Mouse (Mus musculus): ENCODE data around the gene Vac14.
A peak's percentile ranks its signal among the peaks of the same experiment; 100 is the strongest.

Gene Vac14

GRCm38 (mm10) chr8:110618391-110619207, at the start of gene Vac14:
Gene Vac14 (plus strand): TSS chr8:110618585.
- peak; percentile 100 for DNase-seq

GRCm38 (mm10) chr8:110592641-110593040, 25.7 kb upstream of the Vac14 start:
- DNase-seq, result no peak

- no peak for DNase-seq
Observed at GRCm38 (mm10) chr8:110594164-110594563, 24.2 kb upstream of the Vac14 start.

GRCm38 (mm10) chr8:110604556-110604955, 13.8 kb upstream of the Vac14 start:
- DNase-seq, result peak; percentile 47

- no peak for DNase-seq
Observed at GRCm38 (mm10) chr8:110605401-110606015, 12.9 kb upstream of the Vac14 start.

GRCm38 (mm10) chr8:110615730-110616129, 2.7 kb upstream of the Vac14 start:
- DNase-seq, result no peak

- no peak for DNase-seq
Observed at GRCm38 (mm10) chr8:110617801-110618358, 505 bp upstream of the Vac14 start.

GRCm38 (mm10) chr8:110619208-110619574, 806 bp downstream of the Vac14 start:
- DNase-seq, result no peak

GRCm38 (mm10) chr8:110619919-110620318, 1.5 kb downstream of the Vac14 start:
- no peak for DNase-seq

- no peak for DNase-seq
Observed at GRCm38 (mm10) chr8:110626431-110626830, 8.0 kb downstream of the Vac14 start.

GRCm38 (mm10) chr8:110629245-110630063, 11.1 kb downstream of the Vac14 start:
- DNase-seq, result peak; percentile 75

GRCm38 (mm10) chr8:110630079-110630478, 11.7 kb downstream of the Vac14 start:
- DNase-seq, result no peak

GRCm38 (mm10) chr8:110630571-110631071, 12.2 kb downstream of the Vac14 start:
- peak; percentile 78 for DNase-seq

GRCm38 (mm10) chr8:110631201-110631600, 12.8 kb downstream of the Vac14 start:
- peak; percentile 47 for DNase-seq

- DNase-seq, result no peak
Observed at GRCm38 (mm10) chr8:110633814-110634213, 15.4 kb downstream of the Vac14 start.

- no peak for DNase-seq
Observed at GRCm38 (mm10) chr8:110636182-110636581, 17.8 kb downstream of the Vac14 start.

GRCm38 (mm10) chr8:110642331-110642730, 23.9 kb downstream of the Vac14 start:
- peak; percentile 37 for DNase-seq

GRCm38 (mm10) chr8:110643177-110643576, 24.8 kb downstream of the Vac14 start:
- peak; percentile 61 for DNase-seq

- no peak for DNase-seq
Observed at GRCm38 (mm10) chr8:110644422-110644821, 26.0 kb downstream of the Vac14 start.

- no peak for DNase-seq
Observed at GRCm38 (mm10) chr8:110644901-110645300, 26.5 kb downstream of the Vac14 start.

GRCm38 (mm10) chr8:110645340-110645739, 27.0 kb downstream of the Vac14 start:
- no peak for DNase-seq

- DNase-seq, result peak; percentile 86
Observed at GRCm38 (mm10) chr8:110646064-110646463, 27.7 kb downstream of the Vac14 start.

- no peak for DNase-seq
Observed at GRCm38 (mm10) chr8:110648577-110648976, 30.2 kb downstream of the Vac14 start.
